Mouse (Mus musculus) E14TG2a.4 (cell line): ENCODE results near the gene Il2ra.

Experiments used
- CTCF ChIP-seq: conservative IDR thresholded peaks from 2 replicates; pipeline ENCODE4 v1.5.1; 2014; ENCODE audit warnings: low read length
- NANOG ChIP-seq: IDR thresholded peaks from 2 replicates; pipeline ENCODE4 v1.6.1; 2014; ENCODE audit warnings: borderline replicate concordance, low read length, mixed read lengths
- POU5F1 ChIP-seq: IDR thresholded peaks from 2 replicates; pipeline ENCODE4 v1.6.1; 2014; ENCODE audit warnings: low read length, borderline replicate concordance

- no peak for TF ChIP-seq CTCF
- no peak for TF ChIP-seq NANOG
- TF ChIP-seq POU5F1, result no peak
These were observed 40.1 kb downstream of the Il2ra start for GRCm38 (mm10) chr2:11682712-11683111.
